Mouse (Mus musculus): ENCODE measurements around the gene Sell. TPM values are rescaled to one million over a fixed set of nuclear protein-coding genes. Genes with fewer than 3 reads are reported as not detected.

Sell gene
- polyA plus RNA-seq, 1 experiment, result 11.1 TPM

- no peak for DNase-seq
- TF ChIP-seq POLR2A (IDR thresholded peaks at IDR 0.05; ENCODE audit: borderline replicate concordance, extremely low read depth, low read depth, low read length) (no peak), CTCF (IDR thresholded peaks at IDR 0.05; ENCODE audit: insufficient read depth, low read length) (no peak)
- H3K4me3 ChIP-seq (replicated peaks; ENCODE audit: extremely low read depth, low read depth, low read length), result no peak overlapping the region
- H3K4me1 ChIP-seq (ENCODE audit: control insufficient read depth, insufficient read depth, low read length), result peaks cover 8% of the 10 kb centered on the region
- WGBS, result 93% methylated on average over 6 of the region's 6 CpGs
Observed at GRCm38 (mm10) chr1:164117869-164118268, 56.1 kb downstream of the Sell start.

GRCm38 (mm10) chr1:164119892-164120776 is 58.4 kb downstream of the Sell start:
- TF ChIP-seq CTCF (IDR thresholded peaks at IDR 0.05; ENCODE audit: insufficient read depth, low read length) (no peak), POLR2A (IDR thresholded peaks at IDR 0.05; ENCODE audit: borderline replicate concordance, extremely low read depth, low read depth, low read length) (no peak)
- H3K4me1 ChIP-seq (ENCODE audit: control insufficient read depth, insufficient read depth, low read length), result peaks cover 8% of the 10 kb centered on the region
- no peak overlapping the region for H3K4me3 ChIP-seq (replicated peaks; ENCODE audit: extremely low read depth, low read depth, low read length)
- 72% methylated on average over 3 of the region's 3 CpGs for WGBS
- DNase-seq, result no peak

GRCm38 (mm10) chr1:164120777-164121158 is 59.0 kb downstream of the Sell start:
- no peak for TF ChIP-seq CTCF (IDR thresholded peaks at IDR 0.05; ENCODE audit: insufficient read depth, low read length)
- H3K4me3 ChIP-seq (replicated peaks; ENCODE audit: extremely low read depth, low read depth, low read length), result no peak overlapping the region
- WGBS, result 61% methylated on average over 3 of the region's 3 CpGs
- peaks cover 8% of the 10 kb centered on the region for H3K4me1 ChIP-seq (ENCODE audit: control insufficient read depth, insufficient read depth, low read length)
- DNase-seq, result no peak

- TF ChIP-seq CTCF (IDR thresholded peaks at IDR 0.05; ENCODE audit: insufficient read depth, low read length) (no peak), POLR2A (IDR thresholded peaks at IDR 0.05; ENCODE audit: borderline replicate concordance, extremely low read depth, low read depth, low read length) (no peak)
- WGBS, result 69% methylated on average over 3 of the region's 3 CpGs
- no peak for DNase-seq
- no peak overlapping the region for H3K4me3 ChIP-seq (replicated peaks; ENCODE audit: extremely low read depth, low read depth, low read length)
- H3K4me1 ChIP-seq (ENCODE audit: control insufficient read depth, insufficient read depth, low read length), result peaks cover 8% of the 10 kb centered on the region
Observed at GRCm38 (mm10) chr1:164123836-164124235, 62.1 kb downstream of the Sell start.

- peaks cover under 1% of the 10 kb centered on the region; the same call in 1 of the 2 replicates for H3K4me1 ChIP-seq (ENCODE audit: control insufficient read depth, insufficient read depth, low read length)
Observed at GRCm38 (mm10) chr1:164130013-164130412, 68.2 kb downstream of the Sell start.

GRCm38 (mm10) chr1:164132609-164133008 is 70.8 kb downstream of the Sell start:
- Histone ChIP-seq H3K4me1 (ENCODE audit: control insufficient read depth, insufficient read depth, low read length) (peaks cover 7% of the 10 kb centered on the region), H3K4me3 (replicated peaks; ENCODE audit: extremely low read depth, low read depth, low read length) (no peak overlapping the region)
- DNase-seq, result no peak
- 73% methylated on average over 1 of the region's 1 CpGs for WGBS
- TF ChIP-seq CTCF (IDR thresholded peaks at IDR 0.05; ENCODE audit: insufficient read depth, low read length), result no peak
- no peak for TF ChIP-seq POLR2A (IDR thresholded peaks at IDR 0.05; ENCODE audit: borderline replicate concordance, extremely low read depth, low read depth, low read length)

More at GRCm38 (mm10) chr1:164130013-164130412, 68.2 kb downstream of the Sell start:
- TF ChIP-seq POLR2A (IDR thresholded peaks at IDR 0.05; ENCODE audit: borderline replicate concordance, extremely low read depth, low read depth, low read length) (no peak), CTCF (IDR thresholded peaks at IDR 0.05; ENCODE audit: insufficient read depth, low read length) (no peak)
- H3K4me3 ChIP-seq (replicated peaks; ENCODE audit: extremely low read depth, low read depth, low read length), result no peak overlapping the region
- 74% methylated on average over 3 of the region's 3 CpGs for WGBS
- no peak for DNase-seq

Other genes starting within 250 kb of the Sell start
- 6.3 and 7.1 TPM in 2 replicates for gene Scyl3, start 132.9 kb upstream of the Sell start, polyA plus RNA-seq (2012; rRNA removed)
- gene BC055324, start 67.2 kb upstream of the Sell start, polyA plus RNA-seq (2012; rRNA removed), result 0.40 and 0.67 TPM in 2 replicates
- 0.28 and 0.92 TPM in 2 replicates for gene Mettl18, start 67.1 kb upstream of the Sell start, polyA plus RNA-seq (2012; rRNA removed)
- gene Sele, start 13.7 kb upstream of the Sell start, polyA plus RNA-seq (2012; rRNA removed), result 0.33 and 0.58 TPM in 2 replicates
- 3.3 and 7.4 TPM in 2 replicates for gene Selp, start 53.3 kb downstream of the Sell start, polyA plus RNA-seq (2012; rRNA removed)
- 0.84 and 1.8 TPM in 2 replicates for gene F5, start 89.9 kb downstream of the Sell start, polyA plus RNA-seq (2012; rRNA removed)
- 5.7 and 8.4 TPM in 2 replicates for gene Slc19a2, start 187.1 kb downstream of the Sell start, polyA plus RNA-seq (2012; rRNA removed)
- 3.4 and 5.5 TPM in 2 replicates for gene Ccdc181, start 213.6 kb downstream of the Sell start, polyA plus RNA-seq (2012; rRNA removed)
- 3.0 and 5.0 TPM in 2 replicates for gene Nme7, start 242.1 kb downstream of the Sell start, polyA plus RNA-seq (2012; rRNA removed)
- 3.3 and 6.0 TPM in 2 replicates for gene Blzf1, start 245.5 kb downstream of the Sell start, polyA plus RNA-seq (2012; rRNA removed)